Mouse (Mus musculus): ENCODE results near the gene Papss1.

Papss1 gene

GRCm38 (mm10) chr3:131634091-131634490, 69.5 kb downstream of the Papss1 start:
- DNase-seq (ENCODE audit: low spot score), result no peak

- no peak for DNase-seq (ENCODE audit: low spot score)
These were observed 71.6 kb downstream of the Papss1 start for GRCm38 (mm10) chr3:131636126-131636525.

- DNase-seq (ENCODE audit: low spot score), result no peak
These were observed 72.4 kb downstream of the Papss1 start for GRCm38 (mm10) chr3:131637008-131637407.

- DNase-seq (ENCODE audit: low spot score), result no peak
These were observed 73.1 kb downstream of the Papss1 start for GRCm38 (mm10) chr3:131637664-131638063.

- no peak for DNase-seq (ENCODE audit: low spot score)
These were observed 73.6 kb downstream of the Papss1 start for GRCm38 (mm10) chr3:131638216-131638615.

- no peak for DNase-seq (ENCODE audit: low spot score)
These were observed 78.2 kb downstream of the Papss1 start for GRCm38 (mm10) chr3:131642681-131643292.

- peak; percentile 61 for DNase-seq (ENCODE audit: low spot score)
These were observed 80.6 kb downstream of the Papss1 start for GRCm38 (mm10) chr3:131645203-131645602.

GRCm38 (mm10) chr3:131654366-131654765, 89.8 kb downstream of the Papss1 start:
- DNase-seq (ENCODE audit: low spot score), result peak; percentile 69

GRCm38 (mm10) chr3:131656032-131656431, 91.5 kb downstream of the Papss1 start:
- DNase-seq (ENCODE audit: low spot score), result no peak

- DNase-seq (ENCODE audit: low spot score), result no peak
These were observed 95.6 kb downstream of the Papss1 start for GRCm38 (mm10) chr3:131660126-131660525.

- DNase-seq (ENCODE audit: low spot score), result no peak
These were observed 96.1 kb downstream of the Papss1 start for GRCm38 (mm10) chr3:131660629-131661028.

- no peak for DNase-seq (ENCODE audit: low spot score)
These were observed 98.1 kb downstream of the Papss1 start for GRCm38 (mm10) chr3:131662589-131663148.

- DNase-seq (ENCODE audit: low spot score), result no peak
These were observed 105.3 kb downstream of the Papss1 start for GRCm38 (mm10) chr3:131669910-131670309.

GRCm38 (mm10) chr3:131686106-131686505, 121.5 kb downstream of the Papss1 start:
- no peak for DNase-seq (ENCODE audit: low spot score)

- DNase-seq (ENCODE audit: low spot score), result no peak
These were observed 125.4 kb downstream of the Papss1 start for GRCm38 (mm10) chr3:131689949-131690348.

GRCm38 (mm10) chr3:131690543-131690942, 126.0 kb downstream of the Papss1 start:
- DNase-seq (ENCODE audit: low spot score), result no peak

GRCm38 (mm10) chr3:131691202-131691601, 126.6 kb downstream of the Papss1 start:
- no peak for DNase-seq (ENCODE audit: low spot score)

Measured in adipocyte (in vitro differentiated cells).